ENCODE assay signal across 9 mouse cellular contexts in genomic region chr11:29839781-29840180, GRCm38 (mm10). TPM values are rescaled to one million over a fixed set of nuclear protein-coding genes. Genes with fewer than 3 reads are reported as not detected.
DNase-seq lines count a peak whose midpoint lies in the region; TF ChIP-seq lines count a peak whose summit lies in the region.
"Had no signal": no experiment of that assay in that cellular context is flagged by ENCODE, and none has a peak within 500 bp of the region (broad histone marks: within the 10 kb centered on the region; RNA-seq: fewer than 3 reads in every experiment).

No protein-coding gene starts in this region.

- intact Hi-C loops in gastrocnemius, postnatal 14 days (cut with DNase I; ENCODE audit: low total_unique reads) = no loop called here

- no peak for TF ChIP-seq CTCF in brain, embryonic 14.5 days (IDR thresholded peaks at IDR 0.05; ENCODE audit: borderline replicate concordance, extremely low read depth, insufficient read depth, insufficient read length)

- no peak for TF ChIP-seq POLR2A in brain, embryonic 14.5 days (IDR thresholded peaks at IDR 0.05; ENCODE audit: borderline replicate concordance, extremely low read depth, insufficient read depth, insufficient read length, poor library complexity, severe bottlenecking)

- peak; percentile 8 for DNase-seq in gastrocnemius, postnatal 25 days
- no peak for DNase-seq in gastrocnemius, postnatal 14 days
- peak; percentile 40 for DNase-seq in brain, embryonic 14.5 days (ENCODE audit: low read depth)
- DNase-seq in heart, postnatal 4 days = peak; percentile 73
- DNase-seq in lung, postnatal 14 days = peak; percentile 8
- no peak for DNase-seq in layer of hippocampus, adult 8-10 months (ENCODE audit: low spot score in 2 of 2)
- DNase-seq in urinary bladder, postnatal 4 days (ENCODE audit: low spot score in 2 of 2) = no peak
- DNase-seq in frontal cortex, adult 2 months (ENCODE audit: extremely low spot score in 1 of 2, low spot score in 1 of 2) = no peak

RNA-seq across cellular contexts. Expression of gene 4931440F15Rik, which starts 14.3 kb away (rescaled TPM):
- total RNA-seq in gastrocnemius, postnatal 25 days (2021) = 1 to 10 TPM; 2.1 to 2.6 TPM
- total RNA-seq in gastrocnemius, postnatal 14 days (2021) = 1 to 10 TPM; 2.1 TPM
- polyA plus RNA-seq in brain, embryonic 14.5 days (2012; rRNA removed) = 0.32 and 0.41 TPM in 2 replicates
- 1 to 10 TPM; 1.1 to 1.5 TPM for total RNA-seq in heart, postnatal 4 days (2021)
- 1 to 10 TPM; 2.5 to 3.2 (median 2.7) TPM for total RNA-seq in layer of hippocampus, adult 8-10 months (2022)
- polyA plus RNA-seq in frontal cortex, adult 2 months (2012; rRNA removed) = 0.88 and 1.2 TPM in 2 replicates
- polyA plus RNA-seq: G1E had no signal

Comparison
In these comparisons a context has a peak if more than half of its experiments do, and no peak if none do; other contexts are left out.
1. DNase-seq: peak in gastrocnemius, postnatal 25 days (single experiment), brain, embryonic 14.5 days (single experiment), heart, postnatal 4 days (single experiment) and lung, postnatal 14 days (single experiment); none in gastrocnemius, postnatal 14 days (single experiment), layer of hippocampus, adult 8-10 months (0 of 2), urinary bladder, postnatal 4 days (0 of 2) and frontal cortex, adult 2 months (0 of 2).